Mouse (Mus musculus) embryo, embryonic 11 days (tissue): ENCODE measurements around the gene Phf14.
"Not testable (repeated sequence)": the region's sequence is repeated elsewhere in the genome, so short reads cannot be mapped to it uniquely, and the experiment has no call there.

Source experiments
- DNase-seq: peaks from one replicate; pipeline ENCODE4 v3.0.0-alpha.2; 2015

The Phf14 gene

DNA sequence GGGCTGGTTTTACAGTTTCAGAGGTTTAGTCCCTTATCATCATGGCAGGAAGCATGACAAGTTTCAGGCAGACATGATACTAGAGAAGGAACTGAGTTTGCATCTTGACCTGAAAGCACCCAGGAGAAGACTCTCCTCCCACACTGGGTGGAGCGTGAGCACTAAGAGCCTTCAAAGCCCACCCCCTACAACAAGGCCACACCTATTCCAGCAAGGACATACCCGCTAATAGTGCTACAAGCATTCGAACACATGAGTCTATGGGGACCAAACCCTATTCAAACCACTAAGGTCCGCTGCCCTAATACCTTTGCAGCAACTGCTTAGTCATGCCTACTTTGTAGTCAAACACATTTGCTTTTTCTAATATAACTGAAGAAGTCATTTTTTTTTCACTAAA is 189.5 kb downstream of the Phf14 start:
- no peak for DNase-seq

DNA sequence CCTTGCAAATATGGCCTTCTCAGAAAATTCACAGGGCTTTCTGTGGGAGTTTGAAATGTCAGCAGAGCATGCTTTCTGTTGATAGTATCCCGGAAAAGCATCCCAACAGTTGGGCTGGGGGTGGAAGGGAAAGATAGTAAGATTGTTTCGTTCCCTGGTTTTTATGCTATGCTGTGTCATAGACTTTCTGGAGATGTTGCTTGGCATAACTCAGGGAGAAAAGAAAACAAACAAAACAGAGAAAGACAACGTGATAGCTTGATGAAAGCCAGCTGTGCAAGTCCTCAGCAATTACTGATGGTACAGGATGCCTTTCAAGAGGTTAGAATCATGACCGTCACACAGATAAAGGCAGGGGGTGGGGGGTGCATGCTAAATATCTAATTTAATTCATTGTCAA is 197.5 kb downstream of the Phf14 start:
- no peak for DNase-seq

DNA sequence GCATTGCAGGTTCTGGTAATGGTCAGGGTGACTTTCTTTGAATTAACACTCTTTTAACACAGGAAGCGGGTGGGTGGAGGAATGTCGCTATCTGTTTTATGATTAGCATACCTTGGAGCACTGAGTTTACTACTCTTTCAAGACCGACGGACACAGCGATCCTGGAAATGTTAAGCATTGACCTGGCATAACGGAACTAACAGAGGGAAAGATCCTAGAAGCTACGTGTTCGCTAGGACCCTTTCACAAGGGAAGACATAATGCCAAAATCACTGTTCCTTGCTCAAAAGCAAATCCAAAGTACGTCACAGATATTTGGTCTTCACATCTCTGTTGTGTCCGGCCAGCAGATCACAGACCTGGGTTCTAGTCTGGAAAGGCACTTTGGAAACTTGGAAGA is 199.7 kb downstream of the Phf14 start:
- no peak for DNase-seq

DNA sequence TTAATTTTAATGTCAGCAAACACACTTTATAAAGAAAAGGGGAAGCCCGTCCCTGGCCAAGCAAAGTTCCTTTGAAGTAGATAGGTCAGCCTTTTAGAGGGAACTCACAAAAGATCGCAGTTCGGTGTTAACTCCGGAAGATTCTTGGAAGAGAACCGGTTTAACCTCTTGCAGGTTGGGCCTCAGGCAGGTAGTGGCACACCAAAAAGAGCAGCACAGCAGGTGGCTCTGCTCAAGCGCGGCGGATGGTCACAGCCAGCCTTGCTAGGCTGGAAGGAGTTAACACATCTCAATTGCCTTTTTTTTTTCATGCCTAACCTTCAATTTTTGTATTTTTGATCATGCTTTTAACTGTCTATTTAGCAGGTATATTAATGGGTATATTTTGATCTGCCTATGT is 200.2 kb downstream of the Phf14 start:
- no peak for DNase-seq

DNA sequence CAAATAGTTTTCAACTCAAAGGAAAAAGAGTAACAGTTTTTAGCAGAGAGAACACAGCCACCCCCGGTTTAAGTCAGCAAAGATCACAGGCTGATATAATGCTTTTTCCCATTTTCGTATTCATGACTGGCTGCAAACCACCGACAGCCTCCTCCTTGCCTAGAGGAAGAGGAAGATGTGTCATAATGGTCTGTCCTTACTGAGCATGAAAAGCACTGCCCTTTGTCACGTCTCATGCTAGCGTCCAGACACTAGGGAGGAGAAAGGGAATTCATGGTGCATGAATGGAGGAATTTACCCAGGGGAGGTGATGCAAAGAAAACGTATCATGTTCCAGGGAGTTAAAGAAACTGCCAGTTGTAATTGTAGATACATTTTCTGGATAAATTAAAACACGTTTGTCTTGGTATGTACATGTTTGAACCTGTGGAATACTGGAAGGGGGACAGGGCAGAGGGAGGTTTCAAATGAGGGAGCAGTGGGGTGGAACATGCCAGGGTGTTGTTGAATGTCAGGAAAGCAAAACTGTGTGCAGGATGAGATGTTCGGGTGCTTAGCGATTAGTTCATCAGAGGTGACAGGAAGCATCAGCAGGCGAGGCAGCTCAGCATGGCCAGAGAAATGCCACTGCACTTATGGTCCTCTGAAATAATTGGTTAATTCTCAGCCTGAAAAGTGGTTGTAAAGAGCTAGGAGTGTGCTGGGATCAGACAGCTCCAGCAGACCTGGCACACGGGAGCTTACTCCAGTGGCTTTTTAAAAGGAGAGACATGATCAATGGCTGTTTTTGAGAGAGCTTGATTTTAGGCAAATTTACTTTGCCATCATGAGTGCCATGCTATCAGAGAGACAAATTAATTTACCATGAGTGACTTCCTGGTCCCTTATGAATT is 209.6 kb downstream of the Phf14 start:
- DNase-seq, result no peak

DNA sequence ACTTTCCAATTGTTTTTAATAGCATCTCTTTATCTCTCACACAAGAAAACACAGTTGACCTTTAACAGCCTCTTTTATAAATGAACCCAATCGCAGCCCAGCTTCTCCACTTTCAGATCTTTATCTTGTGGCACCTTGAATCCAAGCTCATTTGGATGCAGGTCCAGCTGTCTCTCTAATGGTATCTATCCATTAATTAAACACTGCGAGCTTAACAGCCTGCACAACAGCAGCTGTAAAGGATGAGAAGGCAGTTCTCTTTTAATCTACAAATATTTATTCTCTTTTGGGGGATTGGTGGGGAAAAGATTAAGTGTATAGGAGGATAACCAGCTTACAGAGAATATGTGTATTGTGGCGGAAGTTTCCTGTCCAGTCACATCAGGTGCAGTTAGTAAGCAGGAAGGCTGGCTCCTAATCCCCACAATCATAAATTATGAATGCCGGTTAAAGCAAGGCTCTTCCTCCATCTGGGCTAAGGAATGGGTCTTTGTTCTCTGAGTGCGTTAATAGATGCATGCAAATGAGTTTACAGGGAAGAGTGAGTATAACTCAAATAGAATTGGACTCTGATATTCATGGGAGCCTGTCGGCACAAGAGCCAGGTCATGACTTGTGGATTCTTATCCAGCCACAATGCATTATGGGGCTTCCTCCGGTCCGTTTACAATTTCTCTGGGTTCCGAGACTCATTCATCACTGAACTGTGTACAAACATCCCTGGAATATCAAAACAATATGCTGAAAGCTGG is 210.4 kb downstream of the Phf14 start:
- DNase-seq, result no peak

DNA sequence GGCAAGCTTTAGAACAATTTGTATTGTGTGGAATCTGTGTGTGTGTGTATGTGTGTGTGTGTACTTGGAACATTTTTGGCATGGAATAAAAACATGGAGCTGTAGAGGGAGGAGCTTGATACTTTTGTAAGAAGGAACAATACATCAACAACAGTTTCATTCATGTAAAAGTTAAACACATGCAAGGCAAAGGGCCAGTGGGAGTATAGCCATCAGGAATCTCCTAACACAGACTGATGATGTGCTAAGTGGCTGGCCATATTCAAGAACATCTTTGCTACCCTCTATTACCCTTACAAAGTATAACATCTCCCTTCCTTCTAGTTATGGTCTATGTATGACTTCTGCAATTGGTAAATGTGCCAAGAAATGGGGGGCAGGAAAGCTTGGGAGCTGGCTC is 215.2 kb downstream of the Phf14 start:
- no peak for DNase-seq

DNA sequence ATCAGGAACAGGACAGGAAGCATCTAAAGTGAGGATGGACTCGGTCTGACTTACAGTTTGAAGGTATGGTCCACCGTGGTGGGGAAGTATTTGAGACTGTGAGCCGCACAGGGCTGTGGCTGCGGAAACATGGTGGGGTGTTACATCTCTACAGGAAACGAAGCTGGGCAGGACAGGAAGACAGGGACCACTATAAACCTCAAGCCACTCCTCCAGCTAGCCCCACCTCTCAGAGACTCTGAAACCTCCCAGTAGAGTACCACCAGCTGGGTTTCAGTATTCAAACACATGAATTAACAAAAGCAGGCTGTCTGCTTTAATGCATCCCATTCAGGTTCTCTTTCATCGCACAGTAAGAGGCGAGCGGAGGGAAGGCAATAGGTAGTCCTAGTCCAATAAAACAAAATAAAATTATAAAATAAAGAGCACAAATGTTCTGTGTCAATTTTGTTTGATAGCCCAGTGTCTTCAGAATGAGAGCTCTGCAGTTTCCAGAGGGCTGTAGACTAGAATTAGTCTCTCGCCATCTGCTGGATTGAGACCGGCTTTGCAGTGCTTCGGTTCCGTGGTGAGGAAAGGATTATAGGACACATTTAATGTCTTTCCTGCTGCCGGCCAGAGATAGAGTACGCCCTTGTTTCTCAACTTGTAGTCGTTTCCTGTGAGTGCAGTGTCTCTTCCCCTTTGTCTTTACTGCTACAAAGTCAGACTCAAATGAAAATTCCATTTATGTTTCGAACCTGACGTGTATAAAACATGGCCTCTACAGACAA is 217.6 kb downstream of the Phf14 start:
- DNase-seq, result peak; percentile 81

DNA sequence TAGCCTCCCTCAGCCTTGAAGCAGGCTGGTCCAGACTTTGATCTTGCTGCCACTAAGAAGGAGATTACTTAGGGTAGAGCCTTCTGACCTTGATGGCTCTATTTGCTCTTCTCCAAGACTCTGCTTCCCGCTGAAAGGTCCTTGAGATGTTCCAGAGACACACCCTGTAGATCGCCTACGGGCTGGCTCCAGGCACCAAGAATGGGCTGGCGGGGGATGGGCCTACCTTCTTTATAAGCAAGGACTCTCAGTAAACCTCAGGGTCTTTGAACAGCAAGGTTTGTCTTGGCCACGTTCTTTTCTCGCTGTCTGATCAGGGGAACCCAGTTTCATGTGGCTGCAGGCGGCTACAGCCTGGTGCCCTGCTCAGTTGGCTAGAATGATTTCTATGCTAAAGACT is 219.0 kb downstream of the Phf14 start:
- not testable (repeated sequence) for DNase-seq

DNA sequence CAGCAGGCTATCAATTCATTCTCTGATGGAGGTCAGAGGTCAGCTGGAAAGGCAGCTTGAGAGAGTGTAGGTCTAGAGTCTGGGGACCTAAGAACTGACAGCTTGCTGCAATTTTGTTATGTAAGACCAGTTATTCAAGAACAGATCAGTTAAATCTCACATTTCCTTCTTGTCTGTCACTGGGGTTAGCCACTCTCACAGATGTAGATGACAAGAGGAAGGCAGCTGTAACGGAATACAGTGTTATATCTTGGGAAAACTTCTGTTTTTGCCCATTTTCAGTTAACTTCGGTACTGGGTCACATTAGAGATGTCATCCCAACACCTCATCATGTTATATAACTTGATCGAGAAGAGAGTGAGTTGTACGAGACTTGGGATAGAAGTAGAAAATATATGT is 219.7 kb downstream of the Phf14 start:
- DNase-seq, result no peak
